Mouse (Mus musculus): ENCODE data around the gene Snn.
A peak's percentile ranks its signal among the peaks of the same experiment; 100 is the strongest.

Snn gene

DNA sequence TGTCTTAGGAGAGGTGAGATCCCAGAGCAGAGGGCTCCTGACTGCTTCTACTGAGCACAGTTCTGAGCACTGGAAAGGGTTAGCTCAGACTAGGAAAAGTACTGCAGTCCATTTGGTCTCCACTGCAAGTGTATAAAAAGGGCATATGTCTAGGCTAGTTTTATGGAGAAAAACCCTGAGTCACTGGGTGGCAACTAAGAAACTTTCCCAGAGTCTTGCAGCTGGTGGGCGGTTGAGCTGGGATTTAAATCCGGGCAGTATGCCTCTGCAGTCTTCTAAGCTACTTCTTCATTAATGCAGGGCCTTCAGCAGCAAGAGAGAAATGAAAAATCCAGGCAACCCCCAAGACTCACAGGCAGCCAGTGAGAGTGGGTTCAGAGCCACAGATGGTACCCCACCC lies 10.5 kb upstream of the Snn start:
- no peak for DNase-seq

DNA sequence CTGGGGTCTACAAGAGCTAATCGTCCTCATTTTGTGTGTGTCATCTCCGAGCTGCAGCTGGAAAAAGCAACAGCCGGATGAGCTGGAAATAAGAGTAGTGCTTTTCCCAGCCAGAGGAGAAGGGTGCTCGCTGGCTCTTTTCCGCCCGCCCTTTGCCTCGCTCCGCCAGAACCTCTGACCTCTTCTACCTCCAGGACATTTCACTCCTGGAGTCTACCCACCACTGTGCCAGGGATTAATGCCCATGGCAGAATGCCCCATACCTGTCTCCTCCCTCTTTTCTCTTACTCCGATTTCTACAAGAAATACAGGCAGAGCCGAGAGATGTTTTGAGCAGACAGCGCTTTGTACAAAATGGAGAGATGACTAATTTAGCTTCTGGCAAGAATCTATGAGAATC lies 9.6 kb upstream of the Snn start:
- DNase-seq = peak; percentile 59

DNA sequence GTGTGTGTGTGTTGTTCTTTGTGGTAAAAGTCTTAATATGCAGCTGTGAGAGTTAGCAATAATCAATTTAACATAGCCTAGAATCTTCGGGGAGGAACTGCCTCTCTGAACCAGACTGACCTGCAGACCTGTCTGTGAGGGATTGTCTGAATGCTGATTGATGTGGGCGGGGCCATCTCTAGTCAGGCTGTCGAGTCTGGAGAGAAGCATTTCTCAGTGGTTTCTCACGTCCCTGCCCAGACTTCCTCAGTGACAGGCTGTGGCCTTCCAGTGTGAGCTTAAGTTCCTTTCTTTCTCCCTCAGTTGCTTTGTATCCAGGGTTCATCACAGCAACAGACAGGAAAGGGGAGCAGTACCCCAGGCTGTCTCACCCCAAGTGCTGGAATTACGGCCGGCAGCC lies 6.3 kb upstream of the Snn start:
- no peak for DNase-seq

DNA sequence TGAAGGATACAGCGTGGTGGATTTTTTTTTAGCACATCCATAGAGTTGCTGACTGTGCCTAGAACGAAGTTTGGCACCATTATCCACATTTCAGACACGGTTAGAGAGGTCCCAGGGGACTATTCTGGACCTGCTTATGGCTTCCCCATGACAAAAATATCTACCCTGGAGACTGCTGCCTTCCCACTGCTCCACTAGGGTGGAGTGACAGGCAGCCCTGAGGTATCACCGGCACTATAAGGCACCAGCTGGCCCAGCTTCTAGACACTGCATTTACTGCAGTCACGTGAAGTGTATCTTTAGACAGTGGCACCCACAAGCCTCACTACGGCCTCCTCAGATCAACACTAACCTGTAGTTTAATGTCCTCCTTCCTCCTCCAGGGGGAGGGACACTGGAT lies 5.9 kb upstream of the Snn start:
- no peak for DNase-seq

- DNase-seq = no peak
These were observed 4.8 kb upstream of the Snn start for GRCm38 (mm10) chr16:11055916-11056315.

DNA sequence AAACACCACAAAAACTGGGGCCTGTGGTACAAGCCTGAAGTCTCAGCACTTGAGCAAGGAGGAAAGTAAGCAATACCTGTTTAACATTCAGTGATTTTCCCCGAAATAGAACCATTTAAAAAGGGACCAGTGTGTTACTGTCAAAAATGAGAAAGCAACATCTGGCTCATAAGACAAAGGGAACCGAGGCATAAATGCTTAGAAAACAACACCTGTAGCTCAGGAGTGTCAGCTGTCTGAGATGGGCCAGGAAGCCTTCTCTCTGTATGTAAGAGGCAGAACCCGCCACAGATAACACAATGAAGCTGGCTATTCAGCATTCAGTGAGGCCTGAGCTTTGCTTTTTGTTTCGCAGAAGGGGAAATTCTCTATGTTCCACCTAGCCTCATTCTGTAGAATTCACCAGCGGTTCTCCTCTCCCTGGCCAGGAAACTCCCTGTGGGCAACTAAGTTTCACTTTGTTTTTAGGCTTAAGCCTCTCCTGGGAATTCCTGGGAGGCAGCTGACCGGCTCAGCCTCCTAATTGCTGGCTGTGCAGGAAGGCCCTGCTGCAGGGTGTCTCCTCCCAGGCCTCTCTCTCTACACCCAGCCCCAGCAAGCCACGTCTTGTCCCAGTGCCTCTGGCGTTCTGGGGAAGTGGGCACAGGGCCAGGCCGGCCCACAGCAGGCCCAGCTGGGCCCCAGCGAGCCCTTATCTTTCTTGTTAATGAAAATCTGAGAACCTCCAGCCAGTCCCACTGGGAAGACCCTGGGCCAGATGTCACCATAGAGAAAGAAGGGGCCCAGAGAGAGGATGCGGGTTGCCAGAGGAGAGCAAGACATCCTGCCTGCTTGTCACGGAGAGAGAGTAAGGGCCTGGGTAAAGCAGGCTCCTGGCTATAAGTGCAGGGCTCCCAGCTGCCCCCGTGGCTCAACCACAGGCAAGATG lies 2.3 kb downstream of the Snn start:
- peak; percentile 91 for DNase-seq

DNA sequence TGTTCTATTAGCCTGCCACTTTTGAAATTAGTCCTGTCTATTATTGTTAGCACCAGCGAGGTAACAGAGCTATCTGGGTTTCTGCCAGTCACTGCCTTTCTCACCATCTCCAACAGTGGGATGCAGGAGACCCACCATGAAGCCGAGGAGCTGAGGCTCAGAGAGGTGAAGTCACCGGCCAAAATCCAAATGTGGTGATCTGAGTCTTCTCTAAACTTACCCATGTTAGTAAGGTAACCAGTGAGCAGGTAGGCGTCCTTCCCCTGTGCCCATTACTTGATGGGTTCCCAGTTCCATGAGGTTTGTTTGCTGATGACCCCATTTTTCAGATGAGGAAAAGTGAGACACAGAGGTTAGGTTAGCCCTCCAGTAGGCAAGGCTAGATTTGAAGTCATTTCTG lies 3.6 kb downstream of the Snn start:
- no peak for DNase-seq

DNA sequence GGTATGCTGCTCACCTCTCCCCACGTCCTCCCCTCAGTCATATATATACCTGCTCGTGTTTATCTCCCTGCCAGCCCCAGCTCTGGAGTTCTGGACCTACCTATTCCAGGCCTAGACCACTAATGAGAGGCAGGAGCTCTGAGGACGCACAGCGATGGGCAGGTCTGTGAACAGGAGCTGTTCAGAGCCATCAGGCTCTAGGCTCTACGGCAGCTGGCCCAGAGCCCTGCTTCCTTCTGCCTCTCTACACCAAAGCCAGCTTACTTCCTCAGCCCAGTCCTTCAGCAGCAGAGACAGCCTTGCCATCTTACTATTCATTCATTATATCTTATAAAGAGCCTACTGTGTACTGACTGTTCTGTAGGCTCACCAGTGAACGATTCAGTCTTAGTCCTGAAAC lies 4.0 kb downstream of the Snn start:
- no peak for DNase-seq

DNA sequence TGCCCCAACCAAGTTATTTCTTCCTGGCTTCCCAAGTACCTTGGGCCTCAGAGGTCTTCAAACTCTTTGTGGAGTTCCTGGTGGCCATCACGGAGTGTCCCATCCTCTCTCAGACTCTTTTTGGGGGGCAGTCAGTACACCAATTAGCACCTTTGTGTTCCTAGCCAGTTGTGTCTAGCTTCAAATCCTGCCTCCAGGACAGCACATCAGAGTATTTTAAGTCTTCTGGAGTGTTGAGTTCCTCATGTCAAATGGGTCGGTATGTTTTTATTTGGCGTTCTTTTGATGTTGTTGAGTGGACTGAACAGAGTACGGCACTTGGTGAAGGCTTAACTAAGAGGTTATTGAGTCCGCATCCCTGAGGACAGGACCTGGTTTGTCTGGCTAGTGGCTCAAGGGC lies 4.7 kb downstream of the Snn start:
- no peak for DNase-seq

DNA sequence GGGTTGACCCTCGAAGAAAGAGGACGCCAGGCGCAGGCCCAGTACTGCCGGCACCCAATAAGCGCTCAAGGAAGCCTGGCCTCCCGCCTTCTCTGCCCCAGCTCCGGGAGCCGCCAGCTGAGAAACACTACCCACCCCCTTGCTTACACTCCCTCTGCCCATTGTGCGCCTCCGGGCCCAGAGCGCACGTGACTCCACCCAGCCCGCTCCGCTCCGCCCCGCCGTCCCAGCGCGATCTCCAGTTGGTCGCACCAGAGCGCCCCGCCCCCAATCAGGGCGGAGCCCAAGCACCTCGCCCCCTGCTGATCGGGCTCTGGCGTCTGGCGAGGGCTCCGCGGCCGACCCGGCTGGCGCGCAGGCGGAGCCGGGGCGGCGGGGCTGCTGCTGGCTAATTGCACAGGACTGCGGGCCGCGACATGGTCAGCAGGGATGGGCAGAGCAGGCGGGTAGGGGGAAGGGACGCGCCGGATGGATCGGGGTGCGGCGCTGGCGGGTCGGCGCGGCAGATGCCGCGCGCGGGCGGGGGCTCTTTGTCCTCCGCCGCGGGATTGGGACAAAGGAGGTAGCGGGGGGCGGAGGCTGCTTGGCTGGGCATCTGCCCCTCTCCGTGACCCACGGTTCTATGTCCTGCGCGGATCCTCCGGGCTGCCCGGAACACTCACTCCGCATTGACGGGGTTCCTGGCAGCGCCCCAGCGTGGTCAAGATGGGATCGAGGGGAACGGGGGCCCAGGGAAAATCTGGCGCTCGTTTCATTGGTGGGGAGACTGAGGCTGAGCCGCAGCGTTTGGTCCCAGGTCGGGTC lies 5.5 kb downstream of the Snn start, which contains the start of gene Litaf:
Gene Litaf (minus strand): TSS at position 129 of the 804 bp plus-strand sequence.
- DNase-seq = peak; percentile 98

DNA sequence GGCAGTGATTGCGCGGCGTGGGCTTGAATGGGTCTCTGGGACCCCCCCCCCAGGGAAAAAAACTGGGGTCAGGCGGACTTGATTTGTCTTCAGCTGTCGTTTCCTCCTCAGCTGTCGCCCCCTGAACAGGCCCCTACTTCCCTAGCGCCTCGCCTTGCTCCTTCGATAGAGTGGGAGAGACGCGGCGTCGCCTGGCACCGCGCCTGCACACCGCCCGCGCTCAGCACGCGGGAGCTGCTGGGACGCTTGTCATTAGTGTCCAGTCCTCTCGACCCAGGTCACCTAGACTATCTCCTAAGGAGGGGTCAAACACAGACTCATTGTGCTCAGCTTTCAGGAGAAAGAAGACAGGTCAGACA lies 6.1 kb downstream of the Snn start:
- peak; percentile 36 for DNase-seq

DNA sequence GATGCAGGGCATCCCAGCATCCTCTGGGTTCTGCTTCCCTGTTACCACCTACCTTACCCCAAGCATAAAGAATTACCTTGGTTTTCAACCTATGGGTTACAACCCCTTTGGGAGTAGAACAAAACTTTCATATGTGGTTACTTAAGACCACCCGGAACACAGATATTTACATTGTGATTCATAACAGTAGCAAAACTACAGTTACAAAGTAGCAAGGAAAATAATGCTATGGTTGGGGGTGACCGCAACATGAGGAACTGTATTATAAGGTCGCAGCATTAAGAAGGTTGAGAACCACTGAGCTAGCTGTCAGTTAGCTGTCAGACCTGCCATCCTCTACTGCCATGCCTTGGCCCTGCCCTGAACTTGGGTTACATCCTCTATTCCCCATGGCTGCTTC lies 7.9 kb downstream of the Snn start:
- no peak for DNase-seq

GRCm38 (mm10) chr16:11069271-11069670 lies 8.5 kb downstream of the Snn start:
- no peak for DNase-seq

- peak; percentile 88 for DNase-seq
These were observed 9.1 kb downstream of the Snn start for GRCm38 (mm10) chr16:11069710-11070420.

DNA sequence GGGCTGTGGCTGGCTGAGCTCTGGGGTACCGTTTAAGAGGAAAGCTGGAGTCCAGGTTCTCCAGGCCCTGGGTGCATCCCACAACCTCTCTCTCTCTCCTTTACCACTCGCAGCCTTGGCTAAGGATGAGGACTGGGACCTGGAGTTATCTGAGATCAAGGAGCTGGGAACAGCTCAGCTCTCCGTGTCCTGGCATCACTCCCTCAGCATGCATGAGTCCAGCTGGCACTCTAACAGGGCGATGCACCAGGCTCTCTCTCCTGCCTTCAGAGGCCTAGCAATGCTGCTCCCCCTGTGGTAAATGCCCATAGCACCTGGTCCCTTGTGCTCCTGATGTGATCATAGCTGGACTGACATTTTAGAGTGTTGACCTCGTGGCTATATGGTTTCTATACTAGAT lies 10.4 kb downstream of the Snn start:
- DNase-seq = no peak

DNA sequence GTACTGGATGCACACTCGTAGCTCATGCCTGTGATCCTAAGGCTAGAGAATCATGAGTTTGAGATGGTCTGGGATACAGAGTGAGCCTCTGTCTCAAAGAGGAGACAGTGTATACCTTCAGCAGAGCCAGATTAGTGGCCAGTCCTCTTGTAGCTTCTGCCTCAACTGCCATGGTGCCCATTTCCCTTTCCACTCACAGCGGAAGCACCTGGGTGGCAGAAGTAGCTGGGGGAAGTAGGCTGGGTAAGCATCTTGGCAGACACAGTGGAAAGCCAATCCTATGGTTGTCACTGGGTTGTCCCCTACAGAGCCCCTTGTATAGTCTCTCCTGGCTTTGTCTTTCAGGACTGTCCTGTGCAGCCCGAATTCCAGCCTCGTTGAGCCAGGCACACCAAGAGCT lies 11.1 kb downstream of the Snn start:
- no peak for DNase-seq

- DNase-seq = no peak
These were observed 11.7 kb downstream of the Snn start for GRCm38 (mm10) chr16:11072454-11072853.

- DNase-seq = no peak
These were observed 12.3 kb downstream of the Snn start for GRCm38 (mm10) chr16:11073060-11073459.

- no peak for DNase-seq
These were observed 17.0 kb downstream of the Snn start for GRCm38 (mm10) chr16:11077601-11078201.

DNA sequence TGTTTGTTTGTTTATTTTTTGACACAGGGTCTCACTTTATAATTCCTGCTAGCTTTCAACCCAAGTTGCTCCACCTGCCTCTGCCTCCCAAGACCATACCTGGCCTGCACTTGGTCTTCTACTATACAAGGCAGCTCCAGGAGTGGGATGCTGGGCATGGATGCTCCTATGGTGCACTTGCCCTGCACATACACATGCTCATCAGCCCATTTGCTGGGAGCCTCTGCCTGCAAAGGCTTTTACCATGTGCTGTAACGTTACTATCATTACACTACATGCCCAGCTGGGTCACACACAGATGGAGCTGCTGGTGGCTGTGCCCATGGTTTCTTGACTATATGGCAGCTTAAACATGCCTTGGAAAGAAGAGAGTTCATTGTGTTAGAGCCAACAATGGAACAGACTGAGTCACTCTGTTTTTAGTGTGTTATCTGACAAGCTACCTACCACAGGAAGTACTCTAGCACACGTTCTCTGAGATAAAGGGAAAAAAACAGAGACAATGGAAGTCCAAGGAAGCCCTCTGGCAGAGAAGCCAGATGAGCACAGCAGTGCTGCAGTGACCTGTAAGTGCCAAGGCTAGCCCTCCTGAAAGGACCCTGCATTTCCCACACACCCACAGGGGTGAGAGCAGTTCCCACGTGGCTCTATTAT lies 17.6 kb downstream of the Snn start:
- DNase-seq = no peak

GRCm38 (mm10) chr16:11084181-11084580 lies 23.4 kb downstream of the Snn start:
- DNase-seq = no peak

- no peak for DNase-seq
These were observed 25.6 kb downstream of the Snn start for GRCm38 (mm10) chr16:11086299-11086698.
